Mouse (Mus musculus) yolk sac, embryonic 10.5 days (tissue): ENCODE results near the gene Sez6l.
"Not testable (repeated sequence)": the region's sequence is repeated elsewhere in the genome, so short reads cannot be mapped to it uniquely, and the experiment has no call there.

Experiments
- DNase-seq: peaks from one replicate; pipeline ENCODE4 v3.0.0-alpha.2; 2017; ENCODE audit warnings: low spot score

The Sez6l gene

GRCm38 (mm10) chr5:112431120-112431775 lies 145.7 kb downstream of the Sez6l start:
- DNase-seq, result no peak

- DNase-seq, result peak; percentile 47
Measured at GRCm38 (mm10) chr5:112428944-112429343, 148.0 kb downstream of the Sez6l start.

GRCm38 (mm10) chr5:112427283-112427682 lies 149.7 kb downstream of the Sez6l start:
- no peak for DNase-seq

- no peak for DNase-seq
Measured at GRCm38 (mm10) chr5:112426635-112427034, 150.3 kb downstream of the Sez6l start.

GRCm38 (mm10) chr5:112419535-112419934 lies 157.4 kb downstream of the Sez6l start:
- no peak for DNase-seq

- no peak for DNase-seq
Measured at GRCm38 (mm10) chr5:112418023-112418422, 159.0 kb downstream of the Sez6l start.

GRCm38 (mm10) chr5:112416673-112417072 lies 160.3 kb downstream of the Sez6l start:
- no peak for DNase-seq

GRCm38 (mm10) chr5:112412781-112413180 lies 164.2 kb downstream of the Sez6l start:
- not testable (repeated sequence) for DNase-seq

- DNase-seq, result no peak
Measured at GRCm38 (mm10) chr5:112411514-112412335, 165.3 kb downstream of the Sez6l start.

- DNase-seq, result no peak
Measured at GRCm38 (mm10) chr5:112411072-112411471, 165.9 kb downstream of the Sez6l start.

- DNase-seq, result no peak
Measured at GRCm38 (mm10) chr5:112409274-112409673, 167.7 kb downstream of the Sez6l start.

- no peak for DNase-seq
Measured at GRCm38 (mm10) chr5:112406017-112406416, 171.0 kb downstream of the Sez6l start.

GRCm38 (mm10) chr5:112402437-112402836 lies 174.5 kb downstream of the Sez6l start:
- no peak for DNase-seq

- DNase-seq, result no peak
Measured at GRCm38 (mm10) chr5:112399284-112399683, 177.7 kb downstream of the Sez6l start.

- no peak for DNase-seq
Measured at GRCm38 (mm10) chr5:112396066-112396465, 180.9 kb downstream of the Sez6l start.

GRCm38 (mm10) chr5:112394779-112395443 lies 182.1 kb downstream of the Sez6l start, which contains the start of gene Asphd2:
Gene Asphd2 (minus strand): TSS chr5:112394866.
- peak; percentile 82 for DNase-seq

- peak; percentile 13 for DNase-seq
Measured at GRCm38 (mm10) chr5:112394415-112394763, 182.6 kb downstream of the Sez6l start.

- no peak for DNase-seq
Measured at GRCm38 (mm10) chr5:112393741-112394414, 183.1 kb downstream of the Sez6l start.

GRCm38 (mm10) chr5:112391676-112392323 lies 185.2 kb downstream of the Sez6l start:
- DNase-seq, result no peak

- DNase-seq, result no peak
Measured at GRCm38 (mm10) chr5:112391002-112391401, 186.0 kb downstream of the Sez6l start.

GRCm38 (mm10) chr5:112389352-112389751 lies 187.6 kb downstream of the Sez6l start:
- DNase-seq, result no peak

GRCm38 (mm10) chr5:112385973-112386372 lies 191.0 kb downstream of the Sez6l start:
- peak; percentile 34 for DNase-seq
